Mouse (Mus musculus) forebrain, embryonic 13.5 days (tissue): Measurements from ENCODE around the gene Crim1. TPM values are rescaled to one million over a fixed set of nuclear protein-coding genes. Genes with fewer than 3 reads are reported as not detected.
"Not testable (repeated sequence)": the region's sequence is repeated elsewhere in the genome, so short reads cannot be mapped to it uniquely, and the experiment has no call there.

Source experiments
- ATAC-seq: fragments of 200-750 bp; cut with Nextera tagmentation; 2 replicates; pipeline ENCODE4 v1.8.0; 2017
- H3K27ac ChIP-seq: fragments of 300-500 bp; sonication (generic); 2 replicates; pipeline ENCODE4 v1.5.1; 2015; ENCODE audit warnings: inconsistent platforms, mild to moderate bottlenecking, moderate library complexity
- H3K27me3 ChIP-seq: fragments of 300-500 bp; sonication (generic); 2 replicates; pipeline ENCODE4 v1.6.1; 2015; ENCODE audit warnings: mild to moderate bottlenecking, inconsistent platforms
- H3K36me3 ChIP-seq: fragments of 300-500 bp; sonication (generic); 2 replicates; pipeline ENCODE4 v1.6.1; 2015; ENCODE audit warnings: mild to moderate bottlenecking, inconsistent platforms; ENCODE audit not compliant: poor library complexity, severe bottlenecking
- H3K4me1 ChIP-seq: fragments of 300-500 bp; sonication (generic); 2 replicates; pipeline ENCODE4 v1.6.1; 2015; ENCODE audit warnings: inconsistent platforms
- H3K4me2 ChIP-seq: fragments of 300-500 bp; sonication (generic); 2 replicates; pipeline ENCODE4 v1.6.1; 2015; ENCODE audit warnings: inconsistent platforms, mild to moderate bottlenecking, moderate library complexity
- H3K4me3 ChIP-seq: fragments of 300-500 bp; sonication (generic); 2 replicates; pipeline ENCODE4 v1.5.1; 2015; ENCODE audit warnings: mild to moderate bottlenecking, inconsistent platforms
- H3K9ac ChIP-seq: fragments of 300-500 bp; sonication (generic); 2 replicates; pipeline ENCODE4 v1.6.1; 2015; ENCODE audit warnings: mild to moderate bottlenecking, inconsistent platforms
- H3K9me3 ChIP-seq: fragments of 300-500 bp; sonication (generic); replicated peaks from 2 replicates; pipeline ENCODE4 v1.6.1; 2016; ENCODE audit warnings: inconsistent platforms
- WGBS: fragments of 180-500 bp; shearing (Covaris S2); methylation state at CpG from one replicate; pipeline ENCODE4 v1.1.7; 2015; 5-methylcytosine and 5-hydroxymethylcytosine counted together
- polyA plus RNA-seq: library from polyadenylated mRNA; unstranded; fragments of >200 nt; fragmentation: Nextera tagmentation; extraction: Ambion mirVana; gene quantifications from 2 replicates; pipeline ENCODE4 v1.2.1, GENCODE M21; 2015

The Crim1 gene
- polyA plus RNA-seq, 1 experiment from 2014 or later: 3.6 TPM

- Histone ChIP-seq H3K4me2 (no peak overlapping the region), H3K27ac (no peak overlapping the region), H3K9ac (no peak overlapping the region), H3K9me3 (no peaks in the 10 kb centered on the region; the same call in 1 of the 2 replicates), H3K4me3 (no peak overlapping the region), H3K27me3 (no peaks in the 10 kb centered on the region), H3K4me1 (peaks cover 8% of the 10 kb centered on the region), H3K36me3 (no peaks in the 10 kb centered on the region)
- peak; percentile 88 for ATAC-seq
- 71% methylated on average over 13 of the region's 13 CpGs for WGBS
These were observed 37.9 kb downstream of the Crim1 start for GRCm38 (mm10) chr17:78237954-78238353.

GRCm38 (mm10) chr17:78240161-78240560 is 40.1 kb downstream of the Crim1 start:
- Histone ChIP-seq H3K4me2 (no peak overlapping the region), H3K9me3 (no peaks in the 10 kb centered on the region; the same call in 1 of the 2 replicates), H3K4me3 (no peak overlapping the region), H3K27ac (no peak overlapping the region), H3K9ac (no peak overlapping the region), H3K36me3 (no peaks in the 10 kb centered on the region), H3K4me1 (peaks cover 11% of the 10 kb centered on the region), H3K27me3 (no peaks in the 10 kb centered on the region)
- WGBS: 87% methylated on average over 4 of the region's 4 CpGs
- no peak for ATAC-seq

- Histone ChIP-seq H3K9me3 (no peaks in the 10 kb centered on the region; the same call in 1 of the 2 replicates), H3K27ac (no peak overlapping the region), H3K27me3 (no peaks in the 10 kb centered on the region), H3K36me3 (no peaks in the 10 kb centered on the region), H3K9ac (no peak overlapping the region), H3K4me2 (no peak overlapping the region), H3K4me3 (no peak overlapping the region), H3K4me1 (peaks cover 15% of the 10 kb centered on the region)
- no peak for ATAC-seq
- 91% methylated on average over 7 of the region's 7 CpGs for WGBS
These were observed 41.2 kb downstream of the Crim1 start for GRCm38 (mm10) chr17:78241238-78241637.

GRCm38 (mm10) chr17:78244752-78245151 is 44.7 kb downstream of the Crim1 start:
- H3K9me3 ChIP-seq: no peaks in the 10 kb centered on the region
- no peak overlapping the region for H3K4me2 ChIP-seq
- 85% methylated on average over 6 of the region's 6 CpGs for WGBS
- H3K9ac ChIP-seq: no peak overlapping the region
- H3K4me3 ChIP-seq: no peak overlapping the region
- H3K4me1 ChIP-seq: peaks cover 17% of the 10 kb centered on the region; the same call in 1 of the 2 replicates
- H3K36me3 ChIP-seq: no peaks in the 10 kb centered on the region
- ATAC-seq: no peak
- H3K27ac ChIP-seq: no peak overlapping the region
- H3K27me3 ChIP-seq: no peaks in the 10 kb centered on the region

- Histone ChIP-seq H3K9ac (no peak overlapping the region), H3K4me3 (no peak overlapping the region), H3K27me3 (no peaks in the 10 kb centered on the region), H3K27ac (no peak overlapping the region), H3K4me1 (peaks cover 17% of the 10 kb centered on the region; the same call in 1 of the 2 replicates), H3K9me3 (no peaks in the 10 kb centered on the region), H3K4me2 (no peak overlapping the region), H3K36me3 (no peaks in the 10 kb centered on the region)
- no peak for ATAC-seq
- WGBS: 67% methylated on average over 4 of the region's 4 CpGs
These were observed 45.4 kb downstream of the Crim1 start for GRCm38 (mm10) chr17:78245444-78245843.

GRCm38 (mm10) chr17:78246634-78247383 is 46.8 kb downstream of the Crim1 start:
- H3K27ac ChIP-seq: no peak overlapping the region; the same call in 1 of the 2 replicates
- no peaks in the 10 kb centered on the region for H3K36me3 ChIP-seq
- no peak overlapping the region for H3K4me3 ChIP-seq
- no peaks in the 10 kb centered on the region for H3K9me3 ChIP-seq
- H3K4me2 ChIP-seq: no peak overlapping the region
- ATAC-seq: 0 out of 2 replicates have a peak, but pooled peaks have one; percentile 43
- H3K27me3 ChIP-seq: no peaks in the 10 kb centered on the region
- WGBS: 38% methylated on average over 11 of the region's 11 CpGs
- H3K9ac ChIP-seq: no peak overlapping the region
- peaks cover 17% of the 10 kb centered on the region; the same call in 1 of the 2 replicates for H3K4me1 ChIP-seq

GRCm38 (mm10) chr17:78248197-78248596 is 48.1 kb downstream of the Crim1 start:
- no peaks in the 10 kb centered on the region for H3K27me3 ChIP-seq
- WGBS: 85% methylated on average over 5 of the region's 5 CpGs
- no peaks in the 10 kb centered on the region for H3K36me3 ChIP-seq
- H3K4me3 ChIP-seq: no peak overlapping the region
- H3K4me1 ChIP-seq: peaks cover 17% of the 10 kb centered on the region; the same call in 1 of the 2 replicates
- H3K4me2 ChIP-seq: no peak overlapping the region
- H3K9ac ChIP-seq: no peak overlapping the region
- H3K9me3 ChIP-seq: no peaks in the 10 kb centered on the region
- no peak overlapping the region for H3K27ac ChIP-seq
- ATAC-seq: no peak

GRCm38 (mm10) chr17:78248943-78249342 is 48.9 kb downstream of the Crim1 start:
- 78% methylated on average over 3 of the region's 3 CpGs for WGBS
- H3K4me3 ChIP-seq: no peak overlapping the region
- no peaks in the 10 kb centered on the region for H3K36me3 ChIP-seq
- H3K4me2 ChIP-seq: no peak overlapping the region
- H3K9me3 ChIP-seq: no peaks in the 10 kb centered on the region
- H3K4me1 ChIP-seq: peaks cover 17% of the 10 kb centered on the region; the same call in 1 of the 2 replicates
- no peak overlapping the region for H3K9ac ChIP-seq
- ATAC-seq: no peak
- no peak overlapping the region for H3K27ac ChIP-seq
- no peaks in the 10 kb centered on the region for H3K27me3 ChIP-seq

- ATAC-seq: no peak
- Histone ChIP-seq H3K9ac (no peak overlapping the region), H3K36me3 (no peaks in the 10 kb centered on the region), H3K4me3 (no peak overlapping the region), H3K27me3 (no peaks in the 10 kb centered on the region), H3K4me2 (no peak overlapping the region), H3K4me1 (peaks cover 14% of the 10 kb centered on the region; the same call in 1 of the 2 replicates), H3K27ac (no peak overlapping the region), H3K9me3 (no peaks in the 10 kb centered on the region)
- 87% methylated on average over 14 of the region's 14 CpGs for WGBS
These were observed 50.3 kb downstream of the Crim1 start for GRCm38 (mm10) chr17:78250149-78250938.

GRCm38 (mm10) chr17:78253587-78253986 is 53.5 kb downstream of the Crim1 start:
- not testable (repeated sequence) for H3K27me3 ChIP-seq, H3K27ac ChIP-seq, H3K9ac ChIP-seq, H3K4me2 ChIP-seq, H3K4me1 ChIP-seq, H3K36me3 ChIP-seq, H3K4me3 ChIP-seq, ATAC-seq, H3K9me3 ChIP-seq
- 87% methylated on average over 2 of the region's 2 CpGs for WGBS

GRCm38 (mm10) chr17:78254256-78254655 is 54.2 kb downstream of the Crim1 start:
- Histone ChIP-seq H3K27me3 (no peaks in the 10 kb centered on the region), H3K36me3 (no peaks in the 10 kb centered on the region), H3K4me2 (no peak overlapping the region), H3K9ac (no peak overlapping the region), H3K4me3 (no peak overlapping the region), H3K9me3 (no peaks in the 10 kb centered on the region), H3K27ac (no peak overlapping the region), H3K4me1 (no peaks in the 10 kb centered on the region)
- 58% methylated on average over 8 of the region's 8 CpGs for WGBS
- ATAC-seq: peak; percentile 69; the same call in 1 of the 2 replicates

- Histone ChIP-seq H3K4me1 (no peaks in the 10 kb centered on the region), H3K36me3 (no peaks in the 10 kb centered on the region; the same call in 1 of the 2 replicates), H3K27me3 (no peaks in the 10 kb centered on the region), H3K9ac (no peak overlapping the region), H3K4me3 (no peak overlapping the region), H3K9me3 (no peaks in the 10 kb centered on the region), H3K27ac (no peak overlapping the region), H3K4me2 (no peak overlapping the region)
- 91% methylated on average over 9 of the region's 9 CpGs for WGBS
- no peak for ATAC-seq
These were observed 55.7 kb downstream of the Crim1 start for GRCm38 (mm10) chr17:78255711-78256110.
